Mouse (Mus musculus) megakaryocyte progenitor cell, adult 5-6 weeks (primary cell): Measurements from ENCODE around the gene Ubash3a. TPM values are rescaled to one million over a fixed set of nuclear protein-coding genes. Genes with fewer than 3 reads are reported as not detected.
"Not testable (repeated sequence)": the region's sequence is repeated elsewhere in the genome, so short reads cannot be mapped to it uniquely, and the experiment has no call there.

Experiments
- ATAC-seq: replicated peaks from 2 replicates; pipeline ENCODE4 v1.8.0; 2016; ENCODE audit warnings: mild to moderate bottlenecking, moderate TSS enrichment, inconsistent platforms; ENCODE audit not compliant: poor library complexity
- total RNA-seq, 2 experiments: library from RNA; stranded (forward) in 1 of 2; stranded (reverse) in 1 of 2; fragments of 157-497, 149-512 nt in 1 of 2; fragments of 200-1000 nt in 1 of 2; gene quantifications; 2 replicates each; pipeline versions ENCODE4 v1.2.3 to v1.2.4; 2015 to 2017

Ubash3a gene
- total RNA-seq, 2 experiments from 2014 or later, result 29.7 to 36.7 TPM

- ATAC-seq, result no peak
Measured at GRCm38 (mm10) chr17:31260430-31260829, 52.8 kb downstream of the Ubash3a start.

GRCm38 (mm10) chr17:31261352-31261751, 53.7 kb downstream of the Ubash3a start:
- ATAC-seq, result no peak

- ATAC-seq, result no peak
Measured at GRCm38 (mm10) chr17:31262715-31263114, 55.0 kb downstream of the Ubash3a start.

- ATAC-seq, result no peak
Measured at GRCm38 (mm10) chr17:31263770-31264169, 56.1 kb downstream of the Ubash3a start.

DNA sequence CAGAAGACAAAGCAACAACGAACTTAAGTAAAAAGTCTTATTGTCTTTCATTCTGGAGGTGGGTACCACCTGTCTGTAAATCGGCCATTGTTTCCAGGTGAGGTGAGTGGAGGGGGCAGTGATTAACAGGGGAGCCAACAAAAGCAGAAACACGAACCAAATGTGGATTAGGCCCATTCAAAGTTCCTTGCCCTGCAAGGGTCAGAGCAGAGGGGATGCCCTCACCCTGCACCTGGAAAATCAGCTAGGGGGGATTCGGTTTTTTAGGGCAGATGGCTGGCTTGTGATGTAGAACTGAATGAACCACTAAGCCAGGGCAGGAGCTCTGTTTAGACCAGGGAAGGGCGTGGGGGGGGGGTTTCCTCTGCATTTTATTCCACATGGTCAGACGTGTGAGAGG, 56.7 kb downstream of the Ubash3a start:
- no peak for ATAC-seq

GRCm38 (mm10) chr17:31265171-31265572, 57.5 kb downstream of the Ubash3a start:
- peak; percentile 83 for ATAC-seq

- no peak for ATAC-seq
Measured at GRCm38 (mm10) chr17:31265831-31266230, 58.2 kb downstream of the Ubash3a start.

DNA sequence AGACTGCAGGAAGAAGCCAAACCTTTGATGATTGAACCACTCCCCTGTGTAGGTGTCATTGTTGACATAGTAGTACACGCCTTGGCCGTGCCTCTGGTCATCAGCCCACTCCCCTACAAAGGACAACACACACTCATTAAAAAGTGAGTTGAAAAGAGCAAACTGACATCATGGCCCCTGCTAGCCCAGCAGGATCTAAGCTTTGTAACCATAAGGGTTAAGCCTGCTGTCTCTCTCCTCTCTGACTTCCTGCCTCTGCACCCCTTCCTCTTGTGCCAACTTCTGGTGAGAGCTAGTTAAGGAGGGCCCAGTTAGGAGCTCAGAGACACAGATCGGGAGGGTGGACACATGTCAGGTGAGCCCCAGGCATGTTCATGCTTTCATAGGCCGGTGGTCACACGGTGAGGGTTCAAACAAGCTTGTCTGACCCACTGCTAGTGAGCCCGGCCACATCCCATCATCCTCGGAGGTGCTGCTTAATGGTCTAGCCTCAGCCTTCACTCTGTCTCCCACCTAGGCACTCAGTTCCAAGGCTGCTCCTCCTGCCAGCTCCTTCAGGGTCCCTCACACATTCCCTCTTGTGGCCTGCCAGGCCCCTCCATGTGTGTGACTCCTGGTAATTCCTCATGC, 58.8 kb downstream of the Ubash3a start:
- ATAC-seq, result no peak

GRCm38 (mm10) chr17:31267138-31267537, 59.5 kb downstream of the Ubash3a start:
- ATAC-seq, result no peak

DNA sequence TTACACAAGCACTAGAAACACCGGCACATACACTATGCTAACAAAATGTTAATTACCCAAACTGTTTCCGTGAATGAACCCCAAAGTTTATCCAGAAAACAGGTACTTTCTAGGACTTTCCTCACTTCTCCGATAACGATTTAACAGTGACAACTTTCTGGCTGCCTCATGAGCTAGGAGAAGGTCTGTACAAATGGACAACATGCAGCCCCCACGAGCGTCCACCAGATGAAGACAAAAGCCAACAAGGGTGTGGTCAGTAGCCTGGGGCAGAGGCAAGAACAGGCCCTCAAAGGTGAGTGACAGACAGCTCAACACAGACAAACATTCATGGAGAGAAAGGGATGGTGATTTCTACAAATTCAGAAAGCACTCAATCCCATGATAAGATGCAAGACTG, 59.9 kb downstream of the Ubash3a start:
- no peak for ATAC-seq

DNA sequence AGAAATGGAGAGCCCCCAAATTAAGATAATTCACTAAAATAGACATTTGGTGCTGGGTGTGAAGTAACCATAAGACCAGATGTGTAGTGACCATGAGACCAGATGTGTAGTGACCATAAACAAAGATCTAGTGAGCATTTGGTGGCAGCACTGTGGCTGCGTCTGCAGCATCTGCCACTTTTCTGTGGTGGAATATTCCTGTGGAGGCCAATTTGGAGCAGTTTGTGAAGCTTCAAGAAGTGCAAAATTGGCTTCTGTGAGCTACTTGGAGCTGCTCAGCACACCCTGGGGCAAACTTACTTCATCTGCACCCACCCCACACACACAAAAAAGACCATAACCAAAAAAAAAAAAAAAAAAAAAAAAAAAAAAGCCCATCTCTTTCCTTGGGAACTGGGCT, 60.3 kb downstream of the Ubash3a start:
- no peak for ATAC-seq

- no peak for ATAC-seq
Measured at GRCm38 (mm10) chr17:31269761-31270160, 62.1 kb downstream of the Ubash3a start.

DNA sequence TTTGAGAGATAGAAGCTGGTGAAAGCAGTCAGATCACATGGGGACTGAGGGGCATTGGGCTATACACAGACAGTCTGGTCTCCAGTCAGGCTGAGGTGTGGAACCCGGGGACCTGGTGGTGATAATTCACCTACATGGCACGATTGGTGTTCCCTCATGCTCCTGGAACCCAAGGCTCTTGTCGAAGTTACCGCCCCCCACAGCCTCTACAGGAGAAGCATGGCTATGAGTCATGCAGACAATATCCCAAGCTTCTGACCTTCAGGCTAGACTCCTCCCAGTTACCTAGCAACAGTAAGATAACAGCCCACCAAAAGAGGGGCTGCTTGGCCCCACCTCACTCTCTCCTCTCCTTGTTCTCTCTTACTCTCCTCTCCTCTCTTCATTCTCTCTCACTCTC, 62.6 kb downstream of the Ubash3a start:
- ATAC-seq, result no peak

- not testable (repeated sequence) for ATAC-seq
Measured at GRCm38 (mm10) chr17:31270736-31271135, 63.1 kb downstream of the Ubash3a start.

- ATAC-seq, result no peak; the same call in 1 of the 2 replicates
Measured at GRCm38 (mm10) chr17:31271136-31271851, 63.6 kb downstream of the Ubash3a start.

- ATAC-seq, result no peak
Measured at GRCm38 (mm10) chr17:31272416-31273165, 64.9 kb downstream of the Ubash3a start.

DNA sequence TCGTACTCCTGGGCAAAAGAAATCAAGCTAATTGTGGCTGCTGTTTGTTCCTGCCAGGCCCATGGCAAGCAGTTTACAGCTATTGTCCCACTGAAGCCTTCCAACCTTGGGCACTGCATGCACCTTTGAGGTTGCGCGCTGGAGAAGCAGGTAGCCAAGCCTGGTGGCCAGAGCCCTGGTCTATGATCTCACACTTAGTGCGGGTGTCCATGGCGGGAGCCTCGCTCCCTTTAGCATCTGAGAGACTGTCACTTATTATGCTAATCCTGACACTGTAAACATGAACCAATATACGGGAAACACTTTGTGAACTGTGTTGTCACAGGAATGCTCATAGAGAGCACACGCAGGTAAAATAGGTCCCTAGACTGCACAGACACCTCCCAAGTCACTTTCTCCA, 66.0 kb downstream of the Ubash3a start:
- ATAC-seq, result no peak

DNA sequence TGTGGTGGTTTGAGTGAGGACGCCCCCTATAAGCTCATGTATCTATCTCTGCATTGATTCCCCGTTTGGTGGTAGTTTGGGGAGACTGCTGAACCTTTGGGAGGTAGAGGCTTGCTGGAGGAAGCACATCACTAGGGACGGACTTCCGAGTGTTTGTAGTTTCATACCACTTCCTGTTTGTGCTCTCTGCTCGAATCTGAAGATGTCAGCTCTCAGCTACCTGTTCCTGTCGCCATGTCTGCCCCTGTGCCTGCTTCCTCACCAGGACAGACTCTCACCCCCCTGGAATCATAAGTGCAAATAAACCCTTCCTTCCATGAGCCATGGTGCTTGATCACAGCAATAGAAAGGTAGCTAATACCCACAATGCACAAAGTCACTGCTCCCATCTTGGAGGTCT, 67.5 kb downstream of the Ubash3a start:
- ATAC-seq, result no peak

DNA sequence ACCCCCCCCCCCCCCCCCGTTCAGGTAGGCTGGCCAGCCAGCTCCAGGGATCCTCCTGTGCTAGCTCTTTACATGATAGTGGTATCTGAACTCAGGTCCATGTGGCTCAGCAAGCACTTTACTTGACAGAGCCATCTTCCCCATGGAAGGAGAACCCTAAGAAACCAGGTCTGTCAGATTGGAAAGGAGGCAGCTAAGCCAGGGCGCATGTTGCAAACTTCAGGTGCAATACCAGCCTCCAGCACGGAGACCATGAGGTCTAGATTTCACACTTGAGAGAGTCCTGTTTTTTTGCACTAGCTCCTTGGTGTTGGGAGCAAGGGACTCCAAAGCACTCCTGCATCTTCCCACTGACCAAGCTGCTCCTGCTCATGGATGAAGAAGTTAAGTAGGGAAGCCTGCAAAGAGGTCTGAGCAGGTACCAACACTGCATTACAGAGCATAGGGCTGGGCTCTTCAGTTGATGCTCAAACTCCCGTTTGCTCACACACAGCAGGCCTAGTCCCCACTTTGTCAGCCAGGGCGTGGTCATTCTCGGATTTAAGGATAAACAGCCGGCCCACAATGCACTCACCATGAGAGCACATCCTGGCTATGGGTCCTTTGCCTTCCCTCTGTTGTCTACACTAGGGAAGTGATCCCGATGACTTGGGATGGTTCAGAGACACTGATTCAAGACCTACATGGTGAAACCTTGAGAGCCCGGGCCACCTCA, 68.7 kb downstream of the Ubash3a start:
- 0 out of 2 replicates have a peak, but pooled peaks have one; percentile 3 for ATAC-seq

DNA sequence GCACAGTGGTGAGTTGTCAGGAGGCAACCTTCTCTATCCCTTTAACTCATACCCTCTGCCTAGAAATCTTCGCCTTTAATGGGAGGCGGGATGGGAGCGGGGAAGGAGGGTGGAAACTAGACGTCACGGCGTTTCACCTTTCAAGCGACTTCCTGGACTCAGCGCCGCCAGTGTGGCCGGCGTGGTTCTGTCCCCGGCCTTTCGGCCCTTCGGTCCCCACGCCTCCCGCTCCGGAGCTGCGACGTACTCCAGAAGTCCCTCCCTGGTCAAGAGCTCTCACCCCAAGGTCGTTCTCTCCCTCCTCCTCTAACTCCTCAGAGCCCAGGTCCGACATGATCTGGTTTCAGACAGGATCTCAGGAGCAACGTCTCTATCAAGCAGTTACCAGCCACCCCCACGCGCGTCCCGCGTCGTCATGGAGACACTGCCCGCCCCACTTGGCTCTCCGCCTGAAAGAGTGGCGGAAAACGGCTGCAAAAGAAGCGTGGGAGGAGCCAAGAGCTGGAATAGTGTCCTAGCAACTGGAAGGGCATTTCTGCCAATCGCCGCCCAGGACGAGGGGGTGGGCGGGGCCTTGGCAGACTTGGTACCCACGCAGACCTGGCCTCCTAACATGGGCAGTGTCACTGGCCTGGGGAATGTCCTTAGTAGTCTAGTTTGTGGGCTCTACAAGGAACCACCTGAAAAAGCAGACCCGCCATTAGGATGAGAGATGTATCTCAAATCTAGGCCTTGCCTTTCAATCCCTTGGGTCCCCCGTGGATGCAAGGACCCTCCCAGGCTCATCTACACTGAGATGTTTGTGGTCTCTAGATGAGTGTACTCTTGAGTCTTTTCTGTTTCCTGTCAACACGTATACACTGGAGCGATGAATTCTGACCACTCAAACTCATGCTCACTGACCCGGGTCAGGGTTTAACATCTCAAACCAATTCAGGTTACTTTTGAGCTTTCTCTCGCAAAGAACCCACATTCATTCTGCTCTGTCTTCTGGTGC, 69.5 kb downstream of the Ubash3a start, which contains the start of gene Rsph1:
Rsph1 (minus strand) TSS at position 462 of the 997 bp plus-strand sequence.
- ATAC-seq, result peak; percentile 84
